25 mouse cellular contexts compared by ENCODE assay signal in genomic region chr14:29530516-29530915, GRCm38 (mm10).
"Had no signal": no experiment of that assay in that cellular context is flagged by ENCODE, and none has a peak within 500 bp of the region (broad histone marks: within the 10 kb centered on the region; RNA-seq: fewer than 3 reads in every experiment).

No protein-coding gene starts in this region.

- ATAC-seq: hindbrain, postnatal 0 days; intestine, embryonic 16.5 days; liver, embryonic 12.5 days had no signal

- H3K9ac ChIP-seq: heart, embryonic 13.5 days; heart, embryonic 15.5 days; hindbrain, embryonic 13.5 days; hindbrain, embryonic 15.5 days; kidney, embryonic 15.5 days; limb, embryonic 13.5 days; limb, embryonic 15.5 days; liver, embryonic 12.5 days; liver, embryonic 14.5 days had no signal

- H3K27ac ChIP-seq: heart, adult 2 months; heart, embryonic 13.5 days; heart, embryonic 15.5 days; hindbrain, embryonic 15.5 days; hindbrain, postnatal 0 days; kidney, embryonic 15.5 days; kidney, postnatal 0 days; limb, embryonic 13.5 days; limb, embryonic 15.5 days; liver, embryonic 12.5 days; liver, embryonic 14.5 days had no signal

- H3K4me3 ChIP-seq: heart, adult 2 months; heart, embryonic 13.5 days; heart, embryonic 15.5 days; hindbrain, embryonic 13.5 days; hindbrain, embryonic 15.5 days; kidney, embryonic 15.5 days; limb, embryonic 13.5 days; limb, embryonic 15.5 days; liver, embryonic 12.5 days had no signal

- DNase-seq: gastrocnemius, postnatal 14 days; gastrocnemius, postnatal 36 days; heart, adult 11 months; heart, adult 2 months; heart, postnatal 14 days; heart, postnatal 36 days; kidney, adult 11 months; kidney, adult 2 months; kidney, adult 9 months; kidney, postnatal 14 days; kidney, postnatal 36 days; left cerebral cortex, postnatal 4 days had no signal

- H3K27me3 ChIP-seq: heart, embryonic 13.5 days; heart, embryonic 15.5 days; hindbrain, embryonic 13.5 days; hindbrain, embryonic 15.5 days; kidney, embryonic 15.5 days; limb, embryonic 13.5 days; limb, embryonic 15.5 days; liver, embryonic 12.5 days had no signal

- H3K9me3 ChIP-seq: heart, embryonic 13.5 days; heart, embryonic 15.5 days; hindbrain, embryonic 13.5 days; hindbrain, embryonic 15.5 days; kidney, embryonic 15.5 days; limb, embryonic 13.5 days; limb, embryonic 15.5 days; liver, embryonic 12.5 days had no signal

- H3K4me2 ChIP-seq: heart, embryonic 11.5 days; heart, embryonic 13.5 days; heart, embryonic 15.5 days; hindbrain, embryonic 13.5 days; hindbrain, embryonic 15.5 days; kidney, embryonic 15.5 days; limb, embryonic 13.5 days; limb, embryonic 15.5 days; liver, embryonic 12.5 days had no signal

- H3K36me3 ChIP-seq: heart, embryonic 13.5 days; heart, embryonic 15.5 days; hindbrain, embryonic 13.5 days; hindbrain, embryonic 15.5 days; kidney, embryonic 15.5 days; limb, embryonic 13.5 days; limb, embryonic 15.5 days; liver, embryonic 12.5 days had no signal

- H3K4me1 ChIP-seq: heart, embryonic 15.5 days; kidney, embryonic 15.5 days; limb, embryonic 15.5 days; liver, embryonic 12.5 days had no signal
